Mouse (Mus musculus) liver, embryonic 11.5 days (tissue): Measurements from ENCODE around the gene Sdk2. TPM values are rescaled to one million over a fixed set of nuclear protein-coding genes. Genes with fewer than 3 reads are reported as not detected.
A peak's percentile ranks its signal among the peaks of the same experiment; 100 is the strongest.

Experiments used
- ATAC-seq: fragments of 200-750 bp; cut with Nextera tagmentation; replicated peaks from 2 replicates; pipeline ENCODE4 v1.8.0; 2017; ENCODE audit warnings: moderate number of reproducible peaks, mild to moderate bottlenecking, moderate TSS enrichment, moderate library complexity; ENCODE audit not compliant: low FRiP score
- DNase-seq: peaks from one replicate; pipeline ENCODE4 v3.0.0-alpha.2; 2017; ENCODE audit warnings: low spot score
- H3K27ac ChIP-seq: fragments of 300-500 bp; sonication (generic); 2 replicates; pipeline ENCODE4 v1.5.1; 2014; ENCODE audit warnings: mild to moderate bottlenecking, low read depth, low read length, control low read depth
- H3K27me3 ChIP-seq: fragments of 300-500 bp; sonication (generic); replicated peaks from 2 replicates; pipeline ENCODE4 v1.6.1; 2014; ENCODE audit warnings: low read length, mixed read lengths; ENCODE audit not compliant: control insufficient read depth, insufficient read depth
- H3K36me3 ChIP-seq: fragments of 300-500 bp; sonication (generic); 2 replicates; pipeline ENCODE4 v1.6.1; 2014; ENCODE audit warnings: mild to moderate bottlenecking, low read length, moderate library complexity, mixed read lengths; ENCODE audit not compliant: control insufficient read depth, insufficient read depth
- H3K4me1 ChIP-seq: fragments of 300-500 bp; sonication (generic); replicated peaks from 2 replicates; pipeline ENCODE4 v1.6.1; 2014; ENCODE audit warnings: low read length, mixed read lengths; ENCODE audit not compliant: control insufficient read depth, insufficient read depth
- H3K4me2 ChIP-seq: fragments of 300-500 bp; sonication (generic); 2 replicates; pipeline ENCODE4 v1.6.1; 2014; ENCODE audit warnings: mild to moderate bottlenecking, control low read depth, moderate library complexity
- H3K4me3 ChIP-seq: fragments of 300-500 bp; sonication (generic); 2 replicates; pipeline ENCODE4 v1.5.1; 2014; ENCODE audit warnings: low read depth, low read length, control low read depth
- H3K9ac ChIP-seq: fragments of 300-500 bp; sonication (generic); 2 replicates; pipeline ENCODE4 v1.6.1; 2014; ENCODE audit warnings: low read depth, low read length, control low read depth
- H3K9me3 ChIP-seq: fragments of 300-500 bp; sonication (generic); 2 replicates; pipeline ENCODE4 v1.6.1; 2016; ENCODE audit warnings: low read length, inconsistent platforms, mixed read lengths; ENCODE audit not compliant: control insufficient read depth
- WGBS: fragments of 180-500 bp; shearing (Covaris S2); extraction: QIAGEN DNeasy Blood & Tissue Kit; methylation state at CpG from one replicate; pipeline ENCODE4 v1.1.7; 2014; 5-methylcytosine and 5-hydroxymethylcytosine counted together
- polyA plus RNA-seq: library from polyadenylated mRNA; unstranded; fragments of >200 nt; fragmentation: Nextera tagmentation; extraction: Ambion mirVana; gene quantifications from 2 replicates; pipeline ENCODE4 v1.2.1, GENCODE M21; 2014

Sdk2 gene
- polyA plus RNA-seq, 1 experiment from 2014 or later: 1.9 TPM

DNA sequence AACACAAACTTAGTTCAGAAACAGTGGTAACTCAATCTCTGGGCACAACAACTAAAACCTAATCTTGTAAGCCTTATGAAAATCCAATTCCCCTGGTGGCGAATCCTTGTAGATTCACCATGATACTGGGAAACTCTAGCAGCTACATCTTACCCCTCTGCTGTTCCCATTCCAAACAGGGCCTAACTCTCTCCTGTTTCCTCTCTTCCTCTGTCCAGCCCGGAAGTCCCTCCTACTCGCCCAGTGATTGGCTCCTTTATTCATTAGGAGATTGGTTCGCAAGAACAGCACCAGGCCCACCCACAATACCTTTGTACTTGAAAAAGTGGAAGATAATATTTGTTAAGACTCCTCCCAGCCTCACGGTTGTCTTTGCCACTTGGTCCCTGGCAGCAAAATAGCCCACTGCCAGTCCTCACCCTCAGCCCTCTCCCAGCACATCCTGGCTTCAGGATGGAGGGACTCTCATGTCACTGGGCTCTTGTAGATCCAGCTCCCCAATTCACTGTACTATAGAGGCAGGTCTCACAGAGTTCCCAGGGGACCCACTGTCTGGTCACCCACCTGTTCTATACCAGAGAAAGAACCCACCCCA is 178.6 kb downstream of the Sdk2 start:
- no peak overlapping the region for H3K4me3 ChIP-seq
- no peaks in the 10 kb centered on the region for H3K4me1 ChIP-seq
- WGBS: 78% methylated on average over 5 of the region's 5 CpGs
- no peaks in the 10 kb centered on the region for H3K36me3 ChIP-seq
- no peak overlapping the region for H3K9ac ChIP-seq
- no peak overlapping the region for H3K4me2 ChIP-seq
- DNase-seq: no peak
- H3K27ac ChIP-seq: no peak overlapping the region
- H3K9me3 ChIP-seq: no peaks in the 10 kb centered on the region
- H3K27me3 ChIP-seq: no peaks in the 10 kb centered on the region
- ATAC-seq: no peak

- H3K4me3 ChIP-seq: no peak overlapping the region
- H3K4me1 ChIP-seq: no peaks in the 10 kb centered on the region
- no peak overlapping the region for H3K9ac ChIP-seq
- DNase-seq: no peak
- no peak overlapping the region for H3K27ac ChIP-seq
- WGBS: 67% methylated on average over 7 of the region's 7 CpGs
- H3K9me3 ChIP-seq: no peaks in the 10 kb centered on the region
- no peak for ATAC-seq
- no peaks in the 10 kb centered on the region for H3K36me3 ChIP-seq
- H3K4me2 ChIP-seq: no peak overlapping the region
- H3K27me3 ChIP-seq: no peaks in the 10 kb centered on the region
Observed at GRCm38 (mm10) chr11:113886299-113886698, 180.5 kb downstream of the Sdk2 start.

DNA sequence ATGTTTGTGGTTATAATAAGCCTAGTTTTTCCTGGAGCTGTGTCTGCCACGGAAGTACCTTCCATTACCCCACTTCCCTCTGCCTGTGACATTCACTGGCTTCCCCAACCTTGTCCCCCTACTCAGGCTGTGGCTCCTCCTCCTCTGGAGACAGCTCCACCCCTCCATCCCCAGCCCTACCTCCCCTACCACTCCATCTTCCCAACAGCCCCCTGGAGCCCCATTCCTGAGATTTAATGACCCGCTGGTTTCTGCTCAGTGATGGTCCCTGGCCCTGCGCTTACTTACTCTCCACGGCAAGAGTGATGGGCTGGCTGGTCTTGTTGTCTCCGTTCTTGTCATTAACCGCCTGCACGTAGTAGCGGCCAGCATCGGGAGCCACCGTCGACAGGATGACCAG is 181.9 kb downstream of the Sdk2 start:
- Histone ChIP-seq H3K4me3 (no peak overlapping the region), H3K27me3 (no peaks in the 10 kb centered on the region), H3K9me3 (no peaks in the 10 kb centered on the region), H3K4me1 (no peaks in the 10 kb centered on the region), H3K9ac (no peak overlapping the region), H3K27ac (no peak overlapping the region), H3K4me2 (no peak overlapping the region), H3K36me3 (no peaks in the 10 kb centered on the region)
- no peak for DNase-seq
- WGBS: 74% methylated on average over 11 of the region's 11 CpGs
- ATAC-seq: no peak

DNA sequence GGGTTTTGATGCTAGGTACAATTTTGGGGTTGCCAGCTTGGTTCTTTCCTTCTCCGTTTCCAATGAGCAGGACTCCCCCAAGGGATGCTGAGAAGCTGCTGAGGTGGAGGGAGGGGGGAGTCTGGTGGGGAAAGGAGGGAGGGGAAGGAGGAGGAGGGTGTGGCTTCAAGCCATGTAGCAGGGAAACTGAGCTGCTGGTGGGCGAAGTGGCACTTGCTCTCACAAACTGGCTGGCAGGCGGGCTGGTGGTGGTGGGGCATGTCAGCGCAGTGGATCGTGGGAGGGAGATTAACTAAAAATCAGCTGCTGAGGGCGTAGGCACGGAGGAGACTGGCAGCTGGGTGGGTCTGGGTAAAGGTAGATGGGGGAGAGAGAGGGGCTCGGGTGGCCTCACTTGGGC is 183.8 kb downstream of the Sdk2 start:
- Histone ChIP-seq H3K4me3 (no peak overlapping the region), H3K4me2 (no peak overlapping the region), H3K27ac (no peak overlapping the region), H3K4me1 (no peaks in the 10 kb centered on the region), H3K9ac (no peak overlapping the region), H3K27me3 (no peaks in the 10 kb centered on the region), H3K36me3 (no peaks in the 10 kb centered on the region), H3K9me3 (no peaks in the 10 kb centered on the region)
- WGBS: 71% methylated on average over 8 of the region's 8 CpGs
- DNase-seq (no peak), ATAC-seq (no peak)

- no peaks in the 10 kb centered on the region for H3K36me3 ChIP-seq
- no peak overlapping the region for H3K4me2 ChIP-seq
- DNase-seq: no peak
- no peaks in the 10 kb centered on the region for H3K9me3 ChIP-seq
- H3K27me3 ChIP-seq: no peaks in the 10 kb centered on the region
- no peak for ATAC-seq
- no peak overlapping the region for H3K9ac ChIP-seq
- H3K4me1 ChIP-seq: no peaks in the 10 kb centered on the region
- H3K27ac ChIP-seq: no peak overlapping the region
- H3K4me3 ChIP-seq: no peak overlapping the region
- WGBS: 85% methylated on average over 6 of the region's 6 CpGs
Observed at GRCm38 (mm10) chr11:113881864-113882263, 185.0 kb downstream of the Sdk2 start.

GRCm38 (mm10) chr11:113867066-113867465 is 199.8 kb downstream of the Sdk2 start:
- Histone ChIP-seq H3K27ac (no peak overlapping the region), H3K4me3 (no peak overlapping the region), H3K4me1 (no peaks in the 10 kb centered on the region), H3K36me3 (no peaks in the 10 kb centered on the region), H3K27me3 (no peaks in the 10 kb centered on the region), H3K4me2 (no peak overlapping the region), H3K9me3 (no peaks in the 10 kb centered on the region), H3K9ac (no peak overlapping the region)
- whole genome bisulfite sequencing: 83% methylated on average over 8 of the region's 8 CpGs
- ATAC-seq (no peak), DNase-seq (no peak)

- no peaks in the 10 kb centered on the region for H3K9me3 ChIP-seq
- H3K9ac ChIP-seq: no peak overlapping the region
- 37% methylated on average over 8 of the region's 8 CpGs for WGBS
- H3K4me3 ChIP-seq: no peak overlapping the region
- no peaks in the 10 kb centered on the region for H3K4me1 ChIP-seq
- ATAC-seq: peak; percentile 70
- H3K27ac ChIP-seq: no peak overlapping the region
- DNase-seq: peak; percentile 83
- H3K4me2 ChIP-seq: no peak overlapping the region
- H3K36me3 ChIP-seq: no peaks in the 10 kb centered on the region
- no peaks in the 10 kb centered on the region for H3K27me3 ChIP-seq
Observed at GRCm38 (mm10) chr11:113865627-113866026, 201.2 kb downstream of the Sdk2 start.

DNA sequence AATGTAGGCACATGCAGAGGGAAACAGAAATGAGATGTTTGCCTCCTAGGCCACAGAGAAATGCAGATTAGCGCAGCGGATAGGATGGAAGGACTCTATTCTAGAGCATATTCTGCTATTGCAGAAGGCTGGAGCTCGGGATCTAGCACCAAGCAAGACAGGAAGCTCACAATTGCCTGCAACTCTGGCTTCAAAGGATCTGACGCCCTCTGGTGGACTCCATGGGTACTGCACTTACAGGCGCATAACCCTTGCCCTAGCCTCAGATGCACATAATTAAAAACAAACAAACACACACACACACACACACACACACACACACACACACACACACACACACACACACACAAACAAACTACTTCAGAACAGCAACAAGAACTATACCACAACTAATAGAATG is 203.4 kb downstream of the Sdk2 start:
- no peak for ATAC-seq
- no peak for DNase-seq
- WGBS: 69% methylated on average over 5 of the region's 5 CpGs

GRCm38 (mm10) chr11:113855661-113856060 is 211.2 kb downstream of the Sdk2 start:
- Histone ChIP-seq H3K4me2 (no peak overlapping the region), H3K27ac (no peak overlapping the region), H3K9ac (no peak overlapping the region), H3K4me1 (no peaks in the 10 kb centered on the region), H3K27me3 (no peaks in the 10 kb centered on the region), H3K36me3 (no peaks in the 10 kb centered on the region), H3K9me3 (no peaks in the 10 kb centered on the region), H3K4me3 (no peak overlapping the region)
- WGBS: 78% methylated on average over 13 of the region's 13 CpGs
- ATAC-seq (no peak), DNase-seq (no peak)

More for the DNA sequence above, 203.4 kb downstream of the Sdk2 start:
- Histone ChIP-seq H3K9ac (no peak overlapping the region), H3K4me1 (no peaks in the 10 kb centered on the region), H3K4me2 (no peak overlapping the region), H3K27me3 (no peaks in the 10 kb centered on the region), H3K4me3 (no peak overlapping the region), H3K27ac (no peak overlapping the region), H3K9me3 (no peaks in the 10 kb centered on the region), H3K36me3 (no peaks in the 10 kb centered on the region)
